Mouse (Mus musculus): ENCODE results near the gene Ager.

Ager gene

DNA sequence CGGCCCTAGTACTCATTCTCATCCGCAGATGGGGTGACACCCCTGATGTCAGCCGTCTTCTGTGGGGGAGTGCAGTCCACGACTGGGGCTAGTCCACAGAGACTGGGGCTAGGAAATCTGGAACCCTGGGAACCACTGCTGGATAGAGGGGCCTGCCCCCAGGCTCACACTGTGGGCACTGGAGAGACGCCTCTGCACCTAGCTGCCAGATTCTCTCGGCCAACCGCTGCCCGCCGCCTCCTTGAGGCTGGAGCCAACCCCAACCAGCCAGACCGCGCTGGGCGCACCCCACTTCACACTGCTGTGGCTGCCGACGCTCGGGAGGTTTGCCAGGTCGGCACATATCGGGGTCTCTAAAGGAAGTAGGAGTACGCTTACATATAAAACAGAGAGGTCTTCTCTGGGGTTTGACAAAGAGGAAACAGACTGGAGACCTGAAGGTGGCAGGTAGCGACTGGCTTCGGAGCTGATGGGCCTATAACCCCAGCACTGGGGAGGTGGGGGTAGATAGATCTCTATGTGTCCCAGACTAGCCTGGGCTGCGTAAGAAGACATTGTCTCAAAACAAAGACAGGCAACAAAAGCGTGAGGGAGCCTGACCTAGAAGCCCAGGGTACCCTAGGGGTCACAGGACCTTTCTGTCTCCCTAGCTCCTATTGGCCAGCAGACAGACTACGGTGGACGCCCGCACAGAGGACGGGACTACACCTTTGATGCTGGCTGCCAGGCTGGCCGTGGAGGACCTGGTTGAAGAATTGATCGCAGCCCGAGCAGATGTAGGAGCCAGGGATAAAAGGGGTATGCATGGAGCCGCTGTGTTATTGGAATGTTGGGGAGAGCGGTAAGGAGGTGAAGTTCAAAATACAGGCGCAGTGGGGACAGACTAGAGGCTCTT lies 11.5 kb upstream of the Ager start:
- no peak for DNase-seq (ENCODE audit: low read depth, low spot score)

DNA sequence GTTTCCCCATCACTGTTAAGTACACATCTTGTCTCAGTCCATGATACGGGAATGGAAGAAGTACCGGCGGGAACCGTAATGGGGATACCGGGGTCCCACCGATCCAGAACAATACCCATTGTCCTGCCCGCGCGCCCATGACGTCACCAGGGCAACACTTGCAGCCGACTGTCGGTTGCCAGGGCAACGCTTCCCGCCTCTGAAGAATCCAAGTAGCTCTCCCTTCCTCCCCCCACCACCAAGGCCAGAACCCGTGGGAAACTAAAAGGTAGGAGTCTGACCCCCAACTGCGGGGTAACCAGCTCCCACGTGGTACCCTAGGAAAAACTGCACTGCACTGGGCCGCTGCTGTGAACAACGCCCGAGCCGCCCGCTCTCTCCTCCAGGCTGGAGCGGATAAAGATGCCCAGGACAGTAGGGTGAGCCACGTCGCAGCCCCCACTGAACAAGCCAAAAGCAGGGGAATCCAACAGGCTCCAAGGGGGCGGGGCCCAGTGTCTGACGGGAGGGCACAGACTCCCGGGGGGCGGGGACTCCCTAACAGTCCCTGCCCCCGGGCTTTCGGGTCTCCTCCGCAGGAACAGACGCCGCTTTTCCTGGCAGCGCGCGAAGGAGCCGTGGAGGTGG lies 10.8 kb upstream of the Ager start:
- no peak for DNase-seq (ENCODE audit: low read depth, low spot score)

DNA sequence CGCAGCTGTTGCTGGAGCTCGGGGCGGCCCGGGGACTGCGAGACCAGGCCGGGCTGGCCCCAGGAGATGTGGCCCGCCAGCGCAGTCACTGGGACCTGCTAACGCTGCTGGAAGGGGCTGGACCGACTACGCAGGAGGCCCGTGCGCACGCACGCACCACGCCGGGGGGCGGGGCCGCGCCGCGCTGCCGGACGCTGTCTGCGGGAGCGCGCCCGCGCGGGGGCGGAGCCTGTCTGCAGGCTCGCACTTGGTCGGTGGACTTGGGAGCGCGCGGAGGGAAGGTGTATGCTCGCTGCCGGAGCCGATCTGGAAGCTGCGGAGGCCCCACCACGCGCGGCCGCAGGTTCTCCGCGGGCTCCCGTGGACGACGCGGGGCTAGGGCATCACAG lies 10.2 kb upstream of the Ager start:
- DNase-seq (ENCODE audit: low read depth, low spot score): peak; percentile 98

DNA sequence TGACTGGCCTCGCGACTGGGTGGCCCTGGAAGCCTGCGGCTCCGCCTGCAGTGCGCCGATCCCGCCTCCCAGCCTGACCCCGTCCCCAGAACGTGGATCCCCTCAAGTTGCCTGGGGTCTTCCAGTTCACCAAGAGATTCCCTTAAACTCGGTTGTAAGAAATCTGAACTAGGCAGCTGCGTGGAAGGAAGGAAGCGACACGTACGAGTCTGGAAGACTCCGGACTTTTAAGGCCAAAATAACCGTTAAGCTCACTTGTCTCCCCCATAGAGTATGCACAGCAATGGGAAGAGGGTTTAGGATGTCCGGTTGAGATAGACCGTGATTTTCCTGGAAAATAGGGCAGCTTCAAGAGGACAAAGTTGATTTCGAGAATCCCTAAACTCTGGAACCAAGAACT lies 9.8 kb upstream of the Ager start:
- DNase-seq (ENCODE audit: low read depth, low spot score): no peak

DNA sequence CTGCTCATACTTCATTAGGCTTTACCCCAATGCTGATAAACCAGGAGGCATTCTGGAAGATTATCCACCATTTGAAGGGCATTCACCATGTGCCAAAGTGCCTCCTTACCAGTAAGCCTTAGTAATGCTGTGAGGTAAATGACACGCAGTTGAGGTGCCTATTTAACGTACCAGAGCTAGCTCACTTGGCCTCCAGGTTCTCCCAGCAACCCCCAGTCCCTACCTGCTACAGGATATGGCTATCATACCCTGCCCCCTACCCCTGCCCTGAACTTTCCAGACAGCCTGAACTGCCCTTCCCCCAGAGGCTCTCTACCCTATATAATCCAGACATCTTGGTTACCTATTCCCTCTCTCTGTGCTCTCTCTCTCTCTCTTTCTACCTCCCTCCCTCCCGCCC lies 8.9 kb upstream of the Ager start:
- peak; percentile 64 for DNase-seq (ENCODE audit: low read depth, low spot score)

DNA sequence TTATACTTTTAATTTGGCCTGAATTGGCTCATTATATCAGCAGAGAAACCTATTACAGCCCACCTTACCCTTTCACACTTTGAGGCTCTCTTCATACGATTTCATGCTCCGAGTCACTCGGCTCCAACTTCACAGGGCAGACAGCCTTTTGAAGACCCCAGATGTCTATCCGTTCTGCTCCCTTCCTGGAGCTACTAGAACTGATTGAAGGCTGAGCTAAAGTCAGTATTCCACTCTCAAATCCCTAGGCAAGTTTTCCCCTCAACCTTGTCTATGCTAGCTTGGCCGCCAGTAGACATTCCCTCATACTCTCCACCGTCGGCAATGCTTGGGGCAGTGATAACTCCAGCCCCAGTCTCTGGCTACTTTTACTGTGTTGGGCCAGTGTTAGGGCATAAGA lies 8.5 kb upstream of the Ager start:
- no peak for DNase-seq (ENCODE audit: low read depth, low spot score)

DNA sequence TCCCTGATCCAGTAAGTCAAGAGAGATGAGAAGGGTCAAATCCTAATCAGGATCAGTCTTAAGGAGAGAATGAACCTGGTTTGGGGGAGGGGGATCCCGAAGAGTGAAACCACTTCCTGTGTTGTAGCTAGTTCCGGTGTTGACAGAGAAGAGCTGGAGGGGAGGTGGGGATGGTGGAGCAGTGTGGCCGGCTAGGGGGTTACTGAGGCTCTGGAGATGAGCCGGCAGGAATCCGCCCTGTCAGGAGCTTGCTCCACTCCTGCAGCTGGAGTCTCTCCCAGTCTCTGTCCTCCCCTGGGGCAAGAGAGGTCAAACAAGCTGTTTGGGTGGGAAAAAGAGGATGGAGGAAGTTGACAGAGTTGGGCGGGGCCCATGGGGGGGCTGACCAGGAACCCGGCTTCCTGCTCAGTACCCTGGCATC lies 8.0 kb upstream of the Ager start, which contains the start of gene Gpsm3:
Gpsm3 (plus strand) TSS at position 126 of the 421 bp plus-strand sequence.
- peak; percentile 85 for DNase-seq (ENCODE audit: low read depth, low spot score)

DNA sequence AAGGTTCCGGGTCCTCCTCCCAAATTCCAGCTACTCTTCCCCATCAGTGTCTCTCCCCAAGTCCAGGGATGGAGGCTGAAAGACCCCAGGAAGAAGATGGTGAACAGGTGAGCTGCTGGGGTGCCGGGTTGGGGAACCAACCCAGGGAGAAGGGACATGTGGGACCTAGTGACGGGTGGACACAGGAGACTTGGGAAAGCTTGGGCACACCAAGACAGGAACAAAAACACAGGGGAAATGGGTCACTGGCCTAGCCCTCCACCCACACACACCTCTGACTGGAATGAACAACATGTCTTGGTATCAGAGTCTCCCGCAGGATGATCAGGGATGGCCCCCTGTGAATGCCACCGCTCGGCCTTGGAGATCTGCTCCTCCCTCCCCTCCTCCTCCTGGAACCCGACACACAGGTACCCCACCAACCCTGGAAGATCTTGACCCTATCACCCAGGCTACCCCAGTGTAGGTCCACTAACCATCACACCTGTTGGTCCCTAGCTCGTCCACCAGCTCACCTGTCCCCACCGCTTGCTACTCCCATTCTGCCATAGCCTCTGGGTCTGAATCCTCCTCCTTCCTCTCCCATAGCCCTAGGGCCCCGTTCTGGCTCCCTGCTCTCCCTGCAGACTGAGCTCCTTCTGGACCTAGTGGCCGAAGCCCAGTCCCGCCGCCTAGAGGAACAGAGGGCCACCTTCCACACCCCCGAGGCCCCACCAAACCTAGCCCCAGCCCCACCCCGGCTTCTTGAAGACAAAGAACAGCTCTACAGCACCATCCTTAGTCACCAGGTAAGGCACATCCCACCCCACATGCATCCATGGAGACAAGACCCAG lies 7.3 kb upstream of the Ager start:
- peak; percentile 48 for DNase-seq (ENCODE audit: low read depth, low spot score)

DNA sequence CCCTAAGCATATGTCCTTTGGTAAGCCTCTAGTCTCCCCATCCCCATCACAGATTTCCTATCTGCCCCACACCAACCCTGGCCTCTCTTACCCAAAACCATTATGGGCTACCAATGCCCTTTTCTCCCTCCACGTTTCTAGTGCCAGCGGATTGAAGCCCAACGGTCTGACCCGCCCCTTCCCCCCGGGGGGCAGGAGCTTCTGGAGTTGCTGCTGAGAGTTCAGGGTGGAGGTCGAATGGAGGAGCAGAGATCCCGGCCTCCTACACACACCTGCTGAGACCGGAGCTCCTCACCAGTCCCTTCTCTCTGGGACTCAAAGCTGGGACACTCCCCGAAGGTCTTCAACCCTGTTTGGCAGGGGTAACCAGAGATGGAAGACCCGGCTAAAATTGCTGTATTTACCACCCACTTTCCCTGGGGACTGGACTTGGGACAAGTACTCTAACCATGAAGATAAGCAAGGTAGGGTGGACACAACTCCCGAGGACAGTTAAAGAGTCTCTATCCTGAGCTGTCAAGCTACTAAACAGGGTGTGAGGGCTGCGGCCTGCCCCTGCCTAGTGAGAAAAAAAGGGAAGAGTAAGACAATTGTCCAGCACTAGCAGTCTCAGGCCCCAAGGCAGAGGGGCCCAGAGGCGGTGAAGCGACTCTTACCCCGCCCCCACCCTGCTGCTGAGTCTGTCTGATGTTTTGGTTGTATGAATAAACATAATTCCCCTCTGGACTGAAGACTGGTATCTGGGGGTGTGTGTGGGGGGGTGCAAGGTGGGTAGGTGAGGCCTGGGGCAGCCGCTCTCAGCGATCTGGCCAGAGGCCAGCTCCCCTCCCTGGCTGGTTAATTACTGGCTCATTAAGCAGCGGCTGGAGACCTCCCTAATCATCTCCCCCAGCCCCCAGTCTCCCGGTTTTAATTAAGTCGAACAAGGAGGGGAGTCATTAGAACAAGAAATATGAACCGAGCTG lies 6.4 kb upstream of the Ager start, which contains the start of gene Pbx2:
Pbx2 (plus strand) TSS at position 238 of the 965 bp plus-strand sequence.
- DNase-seq (ENCODE audit: low read depth, low spot score): peak; percentile 89

DNA sequence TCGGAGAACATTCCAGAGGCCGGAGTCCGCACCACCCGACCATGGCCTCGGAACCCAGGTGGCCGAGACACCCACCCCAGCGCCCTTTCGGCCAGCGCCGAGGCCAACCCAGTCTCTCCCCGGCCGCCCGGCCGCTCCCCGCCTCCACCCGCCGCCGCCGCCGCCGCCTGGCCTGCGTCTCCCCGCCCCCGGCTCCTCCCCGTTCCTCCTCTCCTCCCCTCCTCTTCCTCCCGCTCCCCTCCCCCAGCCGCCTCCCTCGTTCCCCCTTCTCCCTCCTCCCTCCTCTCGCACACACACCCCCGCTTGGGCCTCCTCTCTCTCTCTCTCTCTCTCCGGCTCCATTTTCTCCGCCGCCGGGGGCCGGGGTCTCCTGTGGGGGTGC lies 5.7 kb upstream of the Ager start:
- peak; percentile 93 for DNase-seq (ENCODE audit: low read depth, low spot score)

DNA sequence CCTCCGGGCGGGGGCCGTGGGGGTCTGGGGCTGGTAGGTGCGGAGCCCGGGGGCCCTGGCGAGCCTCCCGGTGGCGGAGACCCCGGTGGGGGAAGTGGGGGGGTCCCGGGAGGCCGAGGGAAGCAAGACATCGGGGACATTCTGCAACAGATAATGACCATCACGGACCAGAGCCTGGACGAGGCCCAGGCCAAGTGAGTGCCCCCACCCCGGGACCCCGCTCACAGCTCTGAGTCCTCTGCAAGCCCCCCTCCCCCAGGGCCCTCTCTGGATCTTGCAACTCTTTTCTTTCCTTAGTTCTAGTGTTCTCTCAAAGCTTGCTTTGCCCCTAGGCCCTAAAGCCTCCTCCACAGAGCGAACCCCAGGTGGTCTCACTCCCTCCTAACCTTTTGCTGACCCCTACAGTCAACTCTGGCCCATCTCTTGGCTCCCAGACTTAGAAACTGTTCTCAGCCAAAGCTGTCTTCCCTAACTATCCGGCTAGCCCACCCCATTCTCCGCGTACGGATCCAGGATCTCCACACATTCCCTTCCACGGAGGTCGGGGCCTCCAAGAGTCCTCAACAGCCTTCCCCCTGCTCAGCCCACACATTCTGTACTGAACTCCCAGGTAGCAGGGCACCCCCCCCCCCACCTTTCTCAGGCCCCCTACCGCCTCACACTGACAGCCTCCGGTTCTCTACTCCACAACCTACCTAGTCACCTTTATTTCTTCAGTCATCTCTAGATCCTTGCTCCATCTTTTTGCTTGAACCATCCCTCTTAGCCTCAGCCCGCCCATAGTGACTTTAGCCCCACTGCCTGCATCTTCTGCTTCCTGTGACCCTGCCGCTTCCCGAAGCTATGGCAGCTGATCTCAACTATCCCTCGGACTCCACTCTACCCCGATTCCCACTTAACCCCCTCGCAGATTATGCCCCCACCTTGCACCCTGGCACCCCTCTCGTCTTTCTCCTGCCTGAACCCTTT lies 4.8 kb upstream of the Ager start:
- peak; percentile 29 for DNase-seq (ENCODE audit: low read depth, low spot score)

DNA sequence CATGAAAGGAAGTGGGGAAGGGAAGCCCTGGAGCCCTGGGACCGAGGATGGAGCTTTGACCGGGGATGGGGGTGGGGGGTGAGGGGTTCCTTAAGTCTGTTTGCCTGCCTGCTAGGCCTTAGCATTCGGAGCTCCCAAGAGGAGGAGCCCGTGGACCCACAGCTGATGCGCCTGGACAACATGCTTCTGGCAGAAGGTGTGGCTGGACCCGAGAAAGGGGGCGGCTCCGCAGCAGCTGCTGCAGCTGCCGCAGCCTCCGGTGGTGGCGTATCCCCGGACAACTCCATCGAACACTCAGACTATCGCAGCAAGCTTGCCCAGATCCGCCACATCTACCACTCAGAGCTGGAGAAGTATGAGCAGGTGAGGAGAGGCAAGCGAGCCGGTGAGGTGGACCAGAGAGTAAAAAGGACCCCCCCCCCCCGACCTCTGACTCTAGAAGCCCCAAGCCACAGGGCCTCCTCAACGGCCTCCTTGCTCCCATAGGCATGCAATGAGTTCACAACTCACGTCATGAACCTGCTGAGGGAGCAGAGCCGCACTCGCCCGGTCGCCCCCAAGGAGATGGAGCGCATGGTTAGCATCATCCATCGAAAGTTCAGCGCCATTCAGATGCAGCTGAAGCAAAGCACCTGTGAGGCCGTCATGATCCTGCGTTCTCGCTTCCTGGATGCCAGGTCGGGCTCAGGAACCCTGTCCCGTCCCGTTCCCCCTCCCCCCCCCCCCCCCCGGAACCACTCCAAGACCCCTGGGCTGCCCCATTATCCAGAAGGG lies 3.7 kb upstream of the Ager start:
- no peak for DNase-seq (ENCODE audit: low read depth, low spot score)

DNA sequence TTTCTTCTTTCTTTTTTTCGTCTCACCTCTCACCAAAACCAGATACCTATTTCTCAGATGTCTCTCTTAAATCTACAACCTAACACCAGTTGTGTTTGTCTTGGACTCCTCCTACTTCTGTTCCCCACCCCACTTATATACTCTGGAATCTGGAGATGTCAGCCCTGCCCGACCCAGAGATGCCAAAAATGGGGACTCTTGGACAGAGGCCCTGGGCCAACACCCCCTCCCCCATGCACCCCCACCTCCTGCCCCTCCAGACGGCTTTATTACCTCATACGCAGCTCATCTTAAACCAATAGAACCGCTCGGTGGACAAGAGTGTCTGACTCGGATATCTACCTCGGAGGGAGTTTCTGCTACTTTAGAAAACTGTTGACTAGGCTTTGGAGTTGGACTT lies 1.6 kb upstream of the Ager start:
- no peak for DNase-seq (ENCODE audit: low read depth, low spot score)

DNA sequence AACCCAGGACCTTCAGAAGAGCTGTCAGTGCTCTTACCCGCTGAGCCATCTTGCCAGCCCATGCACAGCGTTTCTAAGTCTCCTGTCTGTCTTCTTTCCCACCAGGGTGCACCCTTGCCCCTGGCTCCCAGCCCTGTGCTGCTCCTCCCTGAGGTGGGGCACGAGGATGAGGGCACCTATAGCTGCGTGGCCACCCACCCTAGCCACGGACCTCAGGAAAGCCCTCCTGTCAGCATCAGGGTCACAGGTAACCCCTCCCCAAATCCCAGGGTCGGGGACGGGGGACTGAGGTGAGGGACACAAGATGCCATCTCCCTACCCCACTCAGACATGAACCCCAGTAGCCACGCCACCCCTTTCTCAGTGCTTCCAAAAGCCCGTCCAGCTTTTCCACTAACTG lies 2.2 kb downstream of the Ager start:
- DNase-seq (ENCODE audit: low read depth, low spot score): no peak

DNA sequence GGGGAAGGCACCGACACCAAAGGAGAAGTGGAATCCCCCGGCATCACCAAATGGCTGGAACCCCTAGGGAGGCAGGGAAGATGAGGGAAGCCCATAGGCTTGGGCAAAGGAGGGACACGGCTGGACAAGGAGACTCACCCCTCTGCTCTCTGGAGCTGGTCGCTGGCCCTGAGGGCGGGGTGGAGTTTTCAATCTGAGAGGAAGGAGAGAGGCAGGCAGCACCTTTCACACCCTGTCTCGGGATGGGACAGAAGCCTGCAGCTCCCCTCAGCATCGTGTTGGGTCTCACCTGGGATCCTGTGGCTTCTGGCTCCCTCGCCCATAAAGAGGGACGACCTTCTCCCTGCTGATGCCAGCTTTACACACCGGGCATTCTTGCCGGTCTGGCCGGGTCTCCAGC lies 4.1 kb downstream of the Ager start:
- no peak for DNase-seq (ENCODE audit: low read depth, low spot score)

DNA sequence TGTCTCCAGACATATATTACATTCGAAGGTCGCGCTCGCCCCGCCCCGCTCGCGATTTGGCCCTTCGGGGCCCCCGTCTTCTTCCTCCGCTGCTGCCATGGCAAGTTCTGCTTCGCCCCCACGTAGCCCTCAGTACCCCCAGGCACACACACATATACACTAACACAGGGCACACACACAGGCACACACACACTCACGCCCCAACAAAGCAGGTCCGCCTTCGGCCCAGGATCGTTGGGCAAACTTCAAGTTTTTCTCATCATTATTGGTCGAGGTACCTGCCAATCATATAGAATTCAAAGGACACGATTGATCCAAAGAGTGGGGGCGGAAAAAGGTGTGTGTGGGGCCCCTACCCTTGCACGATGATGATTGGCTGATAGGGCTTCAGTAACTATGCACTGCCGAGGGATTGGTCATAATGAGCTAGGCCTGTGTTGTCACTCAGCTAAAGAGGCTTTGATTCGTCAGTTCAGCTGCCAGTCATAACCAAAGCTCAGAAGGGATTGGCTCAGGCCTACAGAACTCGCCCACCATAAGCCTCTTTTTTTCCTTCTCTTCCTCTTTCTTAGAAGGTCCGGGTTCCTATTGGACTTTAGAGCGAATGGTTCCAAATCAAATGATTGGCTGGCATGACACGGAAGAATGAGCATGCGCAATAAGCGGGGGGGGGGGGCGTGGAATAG lies 5.9 kb downstream of the Ager start, which contains the start of gene Rnf5:
Rnf5 (minus strand) TSS at position 316 of the 686 bp plus-strand sequence.
- DNase-seq (ENCODE audit: low read depth, low spot score): peak; percentile 100

DNA sequence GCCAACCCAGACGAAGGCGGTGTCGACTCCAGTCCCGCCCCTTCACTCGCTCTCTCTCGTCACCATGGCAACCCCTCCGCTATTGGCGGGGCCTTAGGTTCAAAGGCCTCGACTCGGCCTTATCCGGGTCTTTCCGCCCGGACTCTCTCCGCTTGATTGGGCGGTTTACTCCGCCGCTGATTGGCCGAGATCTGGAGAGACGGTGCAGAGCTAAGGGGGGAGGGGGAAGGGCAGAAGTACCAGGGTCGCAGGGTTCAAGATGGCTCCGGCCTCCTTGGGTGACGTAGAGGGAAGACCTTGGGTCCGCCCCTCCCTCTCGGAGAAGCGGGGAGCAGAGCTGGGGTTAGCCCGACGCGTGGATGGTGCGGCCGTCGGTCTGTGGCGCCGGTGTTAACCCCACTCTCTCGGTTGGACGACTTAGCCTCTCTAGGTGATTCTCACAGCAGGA lies 6.4 kb downstream of the Ager start, which contains the start of gene Agpat1:
Agpat1 (plus strand) TSS at position 202 of the 448 bp plus-strand sequence.
- DNase-seq (ENCODE audit: low read depth, low spot score): peak; percentile 100

Measured in A20 (cell line).